Mouse (Mus musculus) heart, postnatal 10 days (tissue): ENCODE measurements around the gene Pcgf1. TPM values are rescaled to one million over a fixed set of nuclear protein-coding genes. Genes with fewer than 3 reads are reported as not detected.
A peak's percentile ranks its signal among the peaks of the same experiment; 100 is the strongest.

Experiments
- DNase-seq, 2 experiments: peaks; one replicate each; pipeline ENCODE4 v3.0.0; 2021
- intact Hi-C: fragments of 180-260 bp; cut with DNase I; formaldehyde crosslinking; loops from one replicate; pipeline ENCODE4 v1.15.1; 2025
- total RNA-seq, 2 experiments: library from RNA; stranded (reverse); gene quantifications; 2 replicates each; pipeline ENCODE4 v1.2.3; 2021

Gene Pcgf1
- total RNA-seq, 2 experiments from 2014 or later: 6.9 to 8.7 TPM

- no peak for DNase-seq
- intact Hi-C loops: no loop called here
Measured at GRCm38 (mm10) chr6:83058725-83059124, 18.9 kb upstream of the Pcgf1 start.

- no peak for DNase-seq
- intact Hi-C loops: no loop called here
Measured at GRCm38 (mm10) chr6:83065995-83066394, 11.7 kb upstream of the Pcgf1 start.

- DNase-seq: no peak
- intact Hi-C loops: no loop called here
Measured at GRCm38 (mm10) chr6:83066441-83066840, 11.2 kb upstream of the Pcgf1 start.

GRCm38 (mm10) chr6:83068221-83068620, 9.4 kb upstream of the Pcgf1 start:
- no peak for DNase-seq
- intact Hi-C loops: no loop called here

GRCm38 (mm10) chr6:83068706-83069487, 8.8 kb upstream of the Pcgf1 start:
- no peak for DNase-seq
- intact Hi-C loops: no loop called here

- intact Hi-C loops: no loop called here
- DNase-seq: peak in 1 of 2 experiments; percentile 26
Measured at GRCm38 (mm10) chr6:83069488-83070246, 8.0 kb upstream of the Pcgf1 start.

- DNase-seq: no peak
- intact Hi-C loops: no loop called here
Measured at GRCm38 (mm10) chr6:83070247-83070310, 7.6 kb upstream of the Pcgf1 start, which contains the start of gene Tlx2. Gene Tlx2 (minus strand): TSS chr6:83070293.

GRCm38 (mm10) chr6:83070311-83071219, 7.1 kb upstream of the Pcgf1 start:
- intact Hi-C loops: no loop called here
- DNase-seq: peak; percentile 55 to 56

GRCm38 (mm10) chr6:83071220-83071619, 6.4 kb upstream of the Pcgf1 start:
- no peak for DNase-seq
- intact Hi-C loops: no loop called here

GRCm38 (mm10) chr6:83074979-83075378, 2.7 kb upstream of the Pcgf1 start:
- intact Hi-C loops: no loop called here

GRCm38 (mm10) chr6:83078324-83078858, 722 bp downstream of the Pcgf1 start:
- intact Hi-C loops: loop anchor here (1.0 kb wide), 1 partner anchor 22 kb away; no protein-coding TSS in a partner anchor

More at GRCm38 (mm10) chr6:83074979-83075378, 2.7 kb upstream of the Pcgf1 start:
- DNase-seq: no peak

GRCm38 (mm10) chr6:83080210-83080609, 2.5 kb downstream of the Pcgf1 start:
- intact Hi-C loops: no loop called here
- DNase-seq: no peak

More at GRCm38 (mm10) chr6:83078324-83078858, 722 bp downstream of the Pcgf1 start:
- DNase-seq: peak; percentile 99 to 100

GRCm38 (mm10) chr6:83083497-83083896, 5.8 kb downstream of the Pcgf1 start:
- intact Hi-C loops: no loop called here
- DNase-seq: no peak

- no peak for DNase-seq
- intact Hi-C loops: no loop called here
Measured at GRCm38 (mm10) chr6:83084477-83084876, 6.8 kb downstream of the Pcgf1 start.

- peak in 1 of 2 experiments; percentile 24 for DNase-seq
- intact Hi-C loops: no loop called here
Measured at GRCm38 (mm10) chr6:83086121-83087035, 8.7 kb downstream of the Pcgf1 start, which contains the start of gene Lbx2. Gene Lbx2 (plus strand): TSS chr6:83086367.

GRCm38 (mm10) chr6:83087205-83087925, 9.7 kb downstream of the Pcgf1 start:
- intact Hi-C loops: no loop called here

GRCm38 (mm10) chr6:83087926-83088260, 10.2 kb downstream of the Pcgf1 start:
- intact Hi-C loops: no loop called here
- DNase-seq: no peak

More at GRCm38 (mm10) chr6:83087205-83087925, 9.7 kb downstream of the Pcgf1 start:
- peak; percentile 39 to 56 for DNase-seq

GRCm38 (mm10) chr6:83092416-83093127, 14.9 kb downstream of the Pcgf1 start:
- DNase-seq: peak; percentile 46 to 54
- intact Hi-C loops: no loop called here

GRCm38 (mm10) chr6:83095968-83096367, 18.3 kb downstream of the Pcgf1 start:
- intact Hi-C loops: no loop called here
- DNase-seq: no peak
